In genomic region chr16:23224671-23225068, GRCm38 (mm10) we compare ENCODE assay signal across 8 mouse cellular contexts. TPM values are rescaled to one million over a fixed set of nuclear protein-coding genes. Genes with fewer than 3 reads are reported as not detected.
DNase-seq lines count a peak whose midpoint lies in the region; ATAC-seq and TF ChIP-seq lines count a peak whose summit lies in the region.

Gene St6gal1, plus strand, starts transcription at chr16:23224740.

- H3K27me3 ChIP-seq in embryonic facial prominence, embryonic 14.5 days (replicated peaks; ENCODE audit: control insufficient read depth, insufficient read depth, low read length): no peaks in the 10 kb centered on the region
- H3K27me3 ChIP-seq in heart, embryonic 10.5 days (ENCODE audit: insufficient read depth, poor library complexity, severe bottlenecking): peaks cover 24% of the 10 kb centered on the region
- no peaks in the 10 kb centered on the region for H3K27me3 ChIP-seq in liver, adult 2 months (ENCODE audit: control insufficient read depth, insufficient read depth, low read length)
- no peaks in the 10 kb centered on the region for H3K27me3 ChIP-seq in splenic B cell, adult 2 months (ENCODE audit: control insufficient read depth, insufficient read depth, low read length, poor library complexity, severe bottlenecking)

- peak within 1 kb of the TSS; percentile 86 for H3K4me2 ChIP-seq in embryonic facial prominence, embryonic 14.5 days (ENCODE audit: low read depth, low read length)

- ATAC-seq in embryonic facial prominence, embryonic 14.5 days (ENCODE audit: low read depth): peak; percentile 63
- peak; percentile 84 for ATAC-seq in monocyte, adult 5-6 weeks (replicated peaks; ENCODE audit: insufficient number of reproducible peaks, low FRiP score, low TSS enrichment, poor library complexity, severe bottlenecking)

- H3K36me3 ChIP-seq in embryonic facial prominence, embryonic 14.5 days (ENCODE audit: control insufficient read depth, insufficient read depth, low read length): no peaks in the 10 kb centered on the region
- no peaks in the 10 kb centered on the region for H3K36me3 ChIP-seq in heart, embryonic 10.5 days
- no peaks in the 10 kb centered on the region for H3K36me3 ChIP-seq in liver, adult 2 months (ENCODE audit: control insufficient read depth, insufficient read depth, low read length)
- no peaks in the 10 kb centered on the region; the same call in 1 of the 2 replicates for H3K36me3 ChIP-seq in splenic B cell, adult 2 months (ENCODE audit: control insufficient read depth, insufficient read depth, low read length, poor library complexity, severe bottlenecking)

- peaks cover 20% of the 10 kb centered on the region for H3K4me1 ChIP-seq in embryonic facial prominence, embryonic 14.5 days (ENCODE audit: control insufficient read depth, insufficient read depth, low read length)
- peaks cover 31% of the 10 kb centered on the region for H3K4me1 ChIP-seq in heart, embryonic 10.5 days
- H3K4me1 ChIP-seq in liver, adult 2 months (ENCODE audit: control insufficient read depth, insufficient read depth, low read length): no peaks in the 10 kb centered on the region

- 0% methylated on average over 18 of the region's 20 CpGs for whole genome bisulfite sequencing in embryonic facial prominence, embryonic 14.5 days
- WGBS in heart, embryonic 10.5 days: 1% methylated on average over 20 of the region's 20 CpGs
- under 1% methylated on average over 20 of the region's 20 CpGs for WGBS in liver, adult 2 months

- H3K4me3 ChIP-seq in embryonic facial prominence, embryonic 14.5 days (ENCODE audit: low read depth, low read length): peak within 1 kb of the TSS; percentile 63
- H3K4me3 ChIP-seq in heart, embryonic 10.5 days: peak within 1 kb of the TSS; percentile 86
- peak within 1 kb of the TSS; percentile 68 for H3K4me3 ChIP-seq in liver, adult 2 months (ENCODE audit: insufficient read depth, low read depth, low read length)

- peak; percentile 91 to 94 for DNase-seq in B cell, adult 2 months
- peak; percentile 86 for DNase-seq in adrenal gland, postnatal 25 days
- peak; percentile 86 for DNase-seq in embryonic facial prominence, embryonic 14.5 days (ENCODE audit: low spot score)
- DNase-seq in heart, embryonic 10.5 days (ENCODE audit: low spot score): peak; percentile 85
- DNase-seq in kidney, adult 9 months: peak; percentile 78
- peak; percentile 85 for DNase-seq in liver, adult 2 months (ENCODE audit: extremely low read depth, low read depth, low spot score)
- peak; percentile 90 for DNase-seq in splenic B cell, adult 2 months (ENCODE audit: low read depth, low spot score)

- TF ChIP-seq CTCF in liver, adult 2 months (IDR thresholded peaks at IDR 0.05; ENCODE audit: low read depth, low read length): peak; percentile 93

- H3K9me3 ChIP-seq in embryonic facial prominence, embryonic 14.5 days (ENCODE audit: control insufficient read depth, low read length): no peaks in the 10 kb centered on the region
- H3K9me3 ChIP-seq in heart, embryonic 10.5 days: no peaks in the 10 kb centered on the region

- H3K27ac ChIP-seq in embryonic facial prominence, embryonic 14.5 days (replicated peaks; ENCODE audit: low read depth, low read length): peak within 1 kb of the TSS; percentile 85
- peak within 1 kb of the TSS; percentile 91 for H3K27ac ChIP-seq in heart, embryonic 10.5 days
- H3K27ac ChIP-seq in liver, adult 2 months (replicated peaks; ENCODE audit: insufficient read depth, low read depth, low read length): peak within 1 kb of the TSS; percentile 61

- H3K79me2 ChIP-seq in liver, adult 2 months (ENCODE audit: control insufficient read depth, insufficient read depth, low read length): peaks cover 4% of the 10 kb centered on the region; the same call in 1 of the 2 replicates

- 0 out of 2 replicates have a peak, but pooled peaks have one; percentile 5 for TF ChIP-seq POLR2A in liver, adult 2 months (IDR thresholded peaks at IDR 0.05; ENCODE audit: extremely low read depth, insufficient read depth, low read length)

- H3K9ac ChIP-seq in embryonic facial prominence, embryonic 14.5 days (ENCODE audit: low read depth, low read length): peak within 1 kb of the TSS; percentile 81
- H3K9ac ChIP-seq in liver, adult 2 months (ENCODE audit: low read depth, low read length): peak within 1 kb of the TSS; percentile 87

RNA-seq across cellular contexts. Expression of gene St6gal1, which starts in this region (rescaled TPM):
- total RNA-seq in adrenal gland, postnatal 25 days (2021): 48.4 and 50.5 TPM in 2 replicates
- 20.3 and 21.0 TPM in 2 replicates for polyA plus RNA-seq in embryonic facial prominence, embryonic 14.5 days (2014; fragmentation: Nextera tagmentation; extraction: Ambion mirVana)
- polyA plus RNA-seq in heart, embryonic 10.5 days (2016; fragmentation: Nextera tagmentation; extraction: Ambion mirVana): 11.2 and 18.0 TPM in 2 replicates
- total RNA-seq in liver, adult 2 months (2014; rRNA removed): 36.7 and 50.3 TPM in 2 replicates
- polyA plus RNA-seq in liver, adult 2 months (2012; rRNA removed): 38.1 and 41.3 TPM in 2 replicates
- 27.2 to 29.6 TPM (median 27.3 TPM) in 3 replicates for total RNA-seq in monocyte, adult 5-6 weeks (2017)

Comparison
In these comparisons a context has a peak if more than half of its experiments do, and no peak if none do; other contexts are left out.
1. Peak in every context shown above with its lines: DNase-seq, ATAC-seq, H3K4me3 ChIP-seq and H3K27ac ChIP-seq.